Mouse (Mus musculus) kidney, adult 11 months (tissue): ENCODE results near the gene Srsf2.

Experiments used
- DNase-seq: peaks from one replicate; pipeline ENCODE4 v3.0.0; 2022

The Srsf2 gene

DNA sequence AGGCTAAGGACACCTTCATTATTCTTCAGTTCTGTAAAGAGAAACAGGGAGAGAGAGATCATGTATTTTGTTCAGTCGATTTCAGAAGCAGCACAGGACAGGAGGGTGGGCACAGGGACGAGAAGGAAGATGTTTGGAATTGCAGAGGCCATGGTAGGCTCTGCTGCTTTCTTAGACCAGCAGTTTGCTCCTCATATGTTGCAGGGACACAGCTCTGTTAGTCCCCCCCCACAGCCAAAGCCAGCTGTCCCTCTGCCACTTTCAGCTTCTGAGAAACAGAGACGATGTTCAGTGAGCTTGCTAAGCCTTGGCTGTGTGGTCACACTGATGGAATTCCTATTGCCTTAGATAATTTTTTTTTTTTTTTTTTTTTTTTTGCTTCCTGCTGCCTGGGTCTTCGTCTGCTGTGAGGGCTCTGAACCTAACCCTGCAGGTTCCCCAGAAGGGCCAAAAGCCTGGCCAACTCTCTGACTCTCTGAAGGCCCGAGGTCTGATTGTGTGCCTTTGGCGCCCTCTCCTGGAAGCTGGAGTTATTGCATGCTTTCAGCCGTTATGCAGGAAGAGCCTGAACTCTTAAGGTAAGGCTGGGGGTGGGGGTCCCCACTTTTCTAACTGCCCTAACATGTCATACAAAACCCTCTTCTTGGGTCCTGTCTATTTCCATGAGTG, 44.8 kb downstream of the Srsf2 start:
- DNase-seq, result peak; percentile 79

DNA sequence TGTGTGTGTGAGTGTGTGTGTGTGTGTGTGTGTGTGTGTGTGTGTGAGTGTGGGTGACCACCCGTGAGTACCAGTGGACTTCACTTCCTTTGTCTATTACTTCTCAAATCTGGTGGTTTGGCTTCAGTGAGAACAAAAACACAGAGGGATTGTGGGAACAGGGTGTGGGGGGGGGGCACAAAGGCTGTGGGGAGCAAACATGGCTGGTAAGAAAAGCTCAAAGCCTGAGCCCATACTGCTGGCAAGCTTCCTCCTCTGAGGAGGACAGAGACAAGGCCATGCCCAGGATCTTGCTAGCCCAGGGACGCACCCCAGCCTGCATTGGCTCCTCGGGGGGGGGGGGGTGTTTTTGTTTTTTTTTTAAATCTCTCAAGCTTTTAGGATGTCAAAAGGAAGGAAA, 45.4 kb downstream of the Srsf2 start:
- no peak for DNase-seq

GRCm38 (mm10) chr11:116807116-116807515, 45.8 kb downstream of the Srsf2 start:
- no peak for DNase-seq

DNA sequence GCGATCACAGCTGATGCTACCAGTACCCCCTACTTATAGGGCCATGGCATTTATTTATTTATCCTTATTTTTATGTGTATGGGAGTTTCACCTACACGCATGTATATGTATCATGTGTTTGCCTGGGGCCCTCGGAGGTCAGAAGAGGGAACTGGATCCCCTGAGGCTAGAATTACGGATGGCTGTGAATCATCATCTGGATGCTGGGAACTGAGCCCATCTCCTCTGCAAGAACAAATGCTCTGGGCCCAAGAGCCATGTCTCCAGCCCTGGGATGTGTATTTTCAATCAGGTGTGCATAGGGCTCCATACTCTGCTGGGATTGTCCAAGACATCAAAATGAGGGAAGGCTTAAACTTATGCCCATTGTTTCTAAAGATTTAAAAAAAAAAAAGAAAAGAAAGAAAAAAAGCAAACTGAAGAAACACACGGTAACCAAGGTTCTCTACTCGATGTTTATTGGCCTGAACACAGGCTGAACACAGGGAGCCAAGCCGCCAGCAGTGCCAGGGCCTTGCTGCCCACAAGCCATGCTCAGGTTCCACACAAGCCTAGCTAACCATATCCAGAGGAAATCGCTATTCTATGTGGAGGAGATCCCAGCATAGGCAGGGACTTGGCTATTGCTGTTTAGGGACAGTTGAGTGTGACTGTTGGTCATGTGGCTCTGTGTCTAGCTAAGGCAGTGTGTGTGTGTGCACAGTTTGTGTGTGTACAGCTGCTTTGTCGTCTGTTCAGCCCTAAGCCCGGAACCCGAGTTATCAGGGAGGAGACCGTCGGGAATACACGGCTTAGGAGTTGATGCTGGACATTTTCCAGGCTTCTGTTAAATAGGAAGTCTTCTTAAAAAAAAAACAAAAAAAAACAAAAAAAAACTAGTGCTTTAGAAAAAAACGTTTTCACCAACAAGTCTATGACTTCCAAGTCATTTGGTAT, 46.5 kb downstream of the Srsf2 start:
- no peak for DNase-seq

- DNase-seq, result no peak
Observed at GRCm38 (mm10) chr11:116802709-116803108, 50.2 kb downstream of the Srsf2 start.

DNA sequence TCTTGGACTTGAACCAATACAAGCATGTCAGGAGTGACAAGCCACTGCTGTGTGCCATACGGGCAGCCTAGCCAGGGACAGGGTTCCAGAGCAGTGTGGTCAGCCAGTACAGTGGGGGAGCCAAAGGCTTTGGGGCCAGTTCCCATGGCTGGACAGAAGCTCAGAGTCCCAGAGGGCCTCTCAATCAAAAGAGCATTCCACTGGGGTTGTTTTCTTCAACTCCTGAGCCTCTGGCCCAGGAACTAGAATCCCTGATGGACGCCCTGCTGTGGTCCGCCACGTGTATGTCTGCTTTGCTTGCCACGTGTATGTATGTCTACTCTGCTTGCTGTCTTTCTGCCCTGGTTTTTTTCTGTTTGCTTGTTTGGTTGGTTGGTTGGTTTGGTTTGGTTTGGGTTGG, 51.8 kb downstream of the Srsf2 start:
- DNase-seq, result no peak
